Mouse (Mus musculus): ENCODE results near the gene Mcemp1.

Mcemp1 gene

GRCm38 (mm10) chr8:3665507-3665906 is at the start of gene Mcemp1:
Gene Mcemp1 (plus strand): TSS chr8:3665754.
- DNase-seq (ENCODE audit: low spot score): no peak

- DNase-seq (ENCODE audit: low spot score): peak; percentile 100
Measured at GRCm38 (mm10) chr8:3621199-3621970, 44.2 kb upstream of the Mcemp1 start, which contains the start of the genes Xab2 and Pet100. Gene Xab2 (minus strand): TSS chr8:3621316. Gene Pet100 (plus strand): TSS chr8:3621548.

GRCm38 (mm10) chr8:3622119-3622518 is 43.4 kb upstream of the Mcemp1 start:
- no peak for DNase-seq (ENCODE audit: low spot score)

DNA sequence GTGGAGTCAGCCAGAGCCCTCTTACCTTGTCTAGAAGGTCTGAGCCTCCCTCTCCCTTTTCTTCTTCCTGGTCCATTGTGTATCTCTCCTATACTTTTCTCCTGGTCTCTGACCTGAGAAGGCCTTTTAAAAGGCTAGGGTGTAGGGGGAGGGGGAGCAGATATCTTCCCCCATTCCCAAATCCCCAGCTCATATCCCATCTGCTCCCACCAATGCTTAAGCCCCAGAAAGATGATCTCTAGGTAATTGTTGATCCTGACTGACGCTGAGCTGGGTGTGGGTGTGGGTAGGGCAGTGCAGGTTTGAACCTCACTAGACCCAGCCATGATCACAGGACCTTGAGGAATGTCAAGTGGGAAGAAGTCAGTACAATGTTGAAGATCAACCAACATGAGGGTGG is 40.1 kb upstream of the Mcemp1 start, which contains the start of gene Pcp2:
Gene Pcp2, minus strand, starts transcription at position 101 of the 400 bp plus-strand sequence.
- no peak for DNase-seq (ENCODE audit: low spot score)

DNA sequence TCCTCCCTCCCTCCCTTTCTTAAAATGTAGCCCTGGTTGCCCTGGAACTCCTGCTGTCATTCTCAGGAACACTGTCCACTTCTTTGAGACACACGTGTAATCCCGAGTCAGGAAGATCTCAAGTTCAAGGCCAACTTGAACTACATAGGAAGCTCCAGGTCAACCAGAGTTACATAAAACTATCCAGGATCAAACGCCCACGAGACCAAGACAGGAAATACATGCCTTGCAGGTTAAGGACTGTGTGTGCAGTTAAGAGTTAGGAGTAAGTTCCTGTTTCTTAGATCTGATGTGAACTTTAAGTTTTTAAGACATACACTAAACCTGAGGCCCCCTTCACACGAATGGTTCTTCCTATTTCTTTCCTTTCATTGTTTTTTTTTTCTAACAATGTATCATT is 38.6 kb upstream of the Mcemp1 start:
- no peak for DNase-seq (ENCODE audit: low spot score)

GRCm38 (mm10) chr8:3628014-3628413 is 37.5 kb upstream of the Mcemp1 start:
- peak; percentile 45 for DNase-seq (ENCODE audit: low spot score)

DNA sequence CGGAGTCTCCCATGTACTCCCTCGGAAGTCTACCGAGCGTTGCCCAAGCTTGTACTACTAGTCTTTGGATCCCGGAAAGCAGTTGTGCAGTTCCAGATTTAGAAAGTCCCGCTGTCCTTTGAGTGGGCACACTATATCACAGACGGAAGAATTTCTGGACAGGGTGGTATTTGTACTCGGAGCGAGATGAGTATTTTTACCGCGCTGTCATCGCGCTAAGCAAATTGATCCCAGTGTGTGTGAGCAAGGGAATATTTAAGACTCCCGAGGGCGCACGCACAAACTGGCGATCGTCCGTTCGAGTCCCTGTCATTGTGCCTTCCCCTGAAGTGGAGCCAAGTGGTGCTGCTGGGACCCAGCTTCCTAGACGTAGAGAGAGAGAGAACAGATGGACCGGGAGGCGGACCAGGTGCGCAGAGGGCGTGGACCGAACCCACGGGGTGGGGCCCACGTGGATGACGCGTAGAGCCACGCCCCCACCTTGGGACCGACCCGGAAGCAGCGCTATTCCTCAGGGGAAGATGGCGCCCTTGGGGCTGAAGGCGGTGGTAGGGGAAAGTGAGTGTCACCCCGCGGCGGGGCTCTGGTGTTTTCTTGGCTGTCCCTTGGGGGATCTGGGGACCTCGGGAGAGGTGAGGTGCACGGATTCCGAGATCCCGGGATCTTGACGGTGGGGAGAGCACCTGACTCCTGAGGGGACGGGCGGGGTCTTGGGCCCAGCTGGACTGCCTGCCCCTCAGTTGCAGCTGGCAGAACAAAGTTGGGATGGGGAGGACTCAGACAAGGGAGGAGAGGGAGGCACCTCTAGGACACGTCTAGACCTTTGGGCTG is 34.7 kb upstream of the Mcemp1 start, which contains the start of gene Stxbp2:
Gene Stxbp2, plus strand, starts transcription at position 309 of the 831 bp plus-strand sequence.
- peak; percentile 69 for DNase-seq (ENCODE audit: low spot score)

- peak; percentile 28 for DNase-seq (ENCODE audit: low spot score)
Measured at GRCm38 (mm10) chr8:3631478-3631875, 34.1 kb upstream of the Mcemp1 start.

DNA sequence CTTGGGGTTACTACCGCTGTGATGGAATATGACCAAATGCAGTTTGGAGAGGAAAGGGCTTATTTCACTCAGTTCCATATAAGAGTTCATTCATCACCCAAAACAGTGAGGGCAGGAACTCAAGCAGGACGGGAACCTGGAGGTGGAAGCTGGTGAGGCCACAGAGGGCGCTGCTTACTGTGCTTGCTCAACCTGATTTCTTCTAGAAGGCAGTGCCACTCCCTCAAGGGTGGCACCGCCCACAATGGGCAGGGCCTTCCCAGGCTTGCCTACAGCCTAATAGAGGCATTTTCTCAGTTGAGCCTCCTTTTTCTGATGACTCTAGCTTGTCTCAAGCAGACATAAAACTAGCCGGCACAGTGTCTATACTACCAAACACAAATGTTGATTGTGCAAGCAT is 19.8 kb upstream of the Mcemp1 start:
- DNase-seq (ENCODE audit: low spot score): peak; percentile 8

GRCm38 (mm10) chr8:3646824-3647531 is 18.6 kb upstream of the Mcemp1 start:
- no peak for DNase-seq (ENCODE audit: low spot score)

- DNase-seq (ENCODE audit: low spot score): no peak
Measured at GRCm38 (mm10) chr8:3647561-3647960, 18.0 kb upstream of the Mcemp1 start.

- DNase-seq (ENCODE audit: low spot score): no peak
Measured at GRCm38 (mm10) chr8:3648268-3648667, 17.3 kb upstream of the Mcemp1 start.

DNA sequence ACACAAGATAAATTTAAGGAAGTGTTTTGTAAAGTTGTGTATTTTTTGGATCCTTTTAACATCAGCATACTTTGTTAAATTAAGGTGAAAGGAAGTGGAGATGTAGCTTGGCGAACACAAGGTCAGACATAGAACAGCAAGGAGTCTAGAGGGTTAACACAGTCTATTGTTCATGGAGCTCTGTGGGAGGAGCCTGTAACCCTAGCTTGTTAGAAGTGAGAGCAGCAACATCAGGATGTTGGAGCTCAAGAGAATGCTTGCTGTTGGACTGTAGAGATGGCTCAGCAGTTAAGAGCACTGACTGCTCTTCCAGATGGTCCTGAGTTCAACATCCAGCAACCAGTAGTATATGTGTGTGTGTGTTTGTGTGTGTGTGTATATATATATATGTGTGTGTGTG is 16.6 kb upstream of the Mcemp1 start:
- DNase-seq (ENCODE audit: low spot score): peak; percentile 57

DNA sequence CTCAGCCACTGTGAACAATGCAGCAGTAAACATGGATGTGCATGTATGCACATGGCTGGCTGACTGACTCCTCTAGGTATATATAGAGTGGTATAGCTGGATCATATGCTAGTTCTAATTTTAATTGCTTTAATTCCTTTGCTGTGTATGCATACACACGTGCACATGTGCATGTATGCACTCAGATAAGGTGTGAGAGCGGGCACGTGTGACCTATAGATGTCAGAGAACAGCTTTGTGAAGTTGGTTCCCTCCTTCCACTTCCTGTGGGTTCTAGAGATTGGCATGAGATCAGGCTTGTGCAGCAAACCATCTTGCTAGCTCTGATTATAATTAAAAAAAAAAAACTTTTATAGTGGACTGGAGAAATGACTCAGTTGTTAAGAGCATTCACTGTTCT is 12.7 kb upstream of the Mcemp1 start:
- no peak for DNase-seq (ENCODE audit: low spot score)

DNA sequence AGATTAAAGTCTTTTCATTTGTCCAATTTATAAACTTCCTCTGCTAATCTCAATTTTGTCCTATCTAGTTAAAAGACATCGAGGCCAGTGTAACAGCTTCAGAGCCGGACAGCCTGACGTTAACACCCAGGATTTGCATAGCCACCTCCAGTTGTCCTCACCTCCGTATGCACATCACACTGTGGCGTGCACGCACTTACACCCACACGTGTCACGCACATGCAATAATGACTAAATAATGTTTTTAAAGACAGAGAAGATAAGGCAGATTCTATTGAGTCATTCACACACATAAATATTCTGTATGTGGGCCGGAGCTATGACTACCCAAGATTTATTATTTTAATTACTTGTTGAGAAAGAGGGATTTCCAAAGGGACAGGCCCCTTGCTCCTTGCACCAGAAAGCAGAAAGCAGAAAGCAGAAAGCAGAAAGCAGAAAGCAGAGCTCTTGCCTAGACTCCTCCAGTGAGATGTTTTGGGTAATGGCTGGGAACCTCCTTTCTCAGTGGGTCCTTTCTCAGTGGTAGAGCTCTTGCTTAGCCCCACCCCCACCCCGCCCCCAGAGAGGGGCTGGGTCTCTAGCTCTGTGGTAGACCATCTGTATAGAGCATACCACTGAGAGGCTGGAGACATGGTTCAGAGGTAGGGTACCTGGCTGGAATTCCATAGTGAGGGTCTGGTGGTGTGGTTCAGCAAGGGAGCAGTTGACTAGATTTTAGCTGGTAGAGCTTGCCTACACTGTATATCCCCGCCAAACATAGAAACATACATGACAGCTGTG is 10.6 kb upstream of the Mcemp1 start:
- no peak for DNase-seq (ENCODE audit: low spot score)

DNA sequence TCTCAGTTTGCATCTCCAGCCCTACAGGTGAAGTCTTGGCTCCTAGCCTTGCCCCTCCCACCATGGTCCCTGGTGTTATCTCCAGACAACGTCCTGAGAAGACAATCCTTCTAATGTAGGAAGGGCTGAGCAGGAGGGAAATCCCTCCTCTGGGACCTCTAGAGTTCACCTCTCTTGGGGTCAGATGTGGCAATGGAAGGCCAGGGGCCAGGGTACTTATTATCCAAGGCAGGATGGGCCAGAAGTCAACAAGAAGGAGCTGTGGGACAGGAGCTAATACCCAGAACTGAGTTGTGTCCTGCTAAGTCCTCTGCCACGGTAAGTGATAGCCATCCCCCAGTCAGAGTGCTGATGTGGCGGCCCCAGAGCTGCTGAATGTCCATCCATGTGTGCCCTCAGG is 10.0 kb upstream of the Mcemp1 start, which contains the start of gene Retn:
Gene Retn, plus strand, starts transcription at position 245 of the 400 bp plus-strand sequence.
- DNase-seq (ENCODE audit: low spot score): no peak

- DNase-seq (ENCODE audit: low spot score): peak; percentile 53
Measured at GRCm38 (mm10) chr8:3656725-3657381, 8.7 kb upstream of the Mcemp1 start.

GRCm38 (mm10) chr8:3660889-3661288 is 4.7 kb upstream of the Mcemp1 start:
- no peak for DNase-seq (ENCODE audit: low spot score)

- DNase-seq (ENCODE audit: low spot score): no peak
Measured at GRCm38 (mm10) chr8:3664405-3664804, 1.1 kb upstream of the Mcemp1 start.

GRCm38 (mm10) chr8:3670388-3670787 is 4.8 kb downstream of the Mcemp1 start:
- DNase-seq (ENCODE audit: low spot score): no peak

DNA sequence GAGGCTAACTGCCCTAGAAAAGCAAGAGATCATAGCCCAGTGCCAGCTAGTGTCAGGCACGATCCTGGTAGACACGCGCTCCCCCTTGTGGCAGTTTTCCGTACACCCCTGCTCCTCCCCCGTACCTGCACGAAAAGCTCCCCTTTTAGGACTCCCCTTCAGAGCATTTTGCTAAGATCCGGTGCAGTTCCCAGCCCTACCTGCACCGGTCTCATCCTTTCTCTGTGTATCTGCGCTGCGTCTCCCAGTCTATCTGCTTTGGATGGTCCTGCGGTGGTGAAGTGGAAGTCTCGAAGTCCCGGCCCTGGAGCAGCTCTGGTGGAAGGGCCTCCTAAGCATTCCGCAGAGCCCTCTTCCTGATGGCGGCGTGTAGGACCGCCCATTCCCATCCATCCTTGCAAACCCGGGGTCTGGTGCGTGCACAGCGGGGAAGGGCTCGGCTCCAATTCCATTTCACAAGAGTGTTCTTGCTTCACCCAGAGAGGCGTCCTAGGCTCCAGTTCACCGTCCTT is 6.5 kb downstream of the Mcemp1 start, which contains the start of gene Fcor:
Gene Fcor, minus strand, starts transcription at position 383 of the 512 bp plus-strand sequence.
- DNase-seq (ENCODE audit: low spot score): peak; percentile 90
